Mouse (Mus musculus) lung, adult 18-20 months (tissue): ENCODE measurements around the gene Pex3.
"Not testable (repeated sequence)": the region's sequence is repeated elsewhere in the genome, so short reads cannot be mapped to it uniquely, and the experiment has no call there.

ENCODE experiments used
- DNase-seq, 2 experiments: peaks; one replicate each; pipeline ENCODE4 v3.0.0; 2022; ENCODE audit warnings: mixed read lengths in 2 of 2

Gene Pex3

DNA sequence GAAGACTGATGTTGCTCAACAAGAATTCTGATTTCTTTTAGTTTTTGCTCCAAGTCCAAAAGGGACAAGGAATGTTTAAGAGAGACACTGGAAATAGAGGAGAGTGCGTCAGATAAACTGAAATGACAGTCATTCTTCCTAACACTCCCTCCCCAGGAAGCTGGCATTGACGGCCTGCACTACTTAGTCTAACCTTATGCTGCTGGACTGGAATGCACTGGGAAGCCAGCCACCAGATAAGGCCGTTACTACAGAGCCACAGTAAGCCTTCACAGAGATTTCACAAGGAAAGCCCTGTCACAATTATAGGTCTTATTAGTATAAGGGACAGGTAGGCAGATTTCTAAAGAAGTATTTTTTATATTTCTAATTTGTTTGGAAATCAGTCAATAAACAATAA lies 18.2 kb downstream of the Pex3 start:
- DNase-seq = no peak

DNA sequence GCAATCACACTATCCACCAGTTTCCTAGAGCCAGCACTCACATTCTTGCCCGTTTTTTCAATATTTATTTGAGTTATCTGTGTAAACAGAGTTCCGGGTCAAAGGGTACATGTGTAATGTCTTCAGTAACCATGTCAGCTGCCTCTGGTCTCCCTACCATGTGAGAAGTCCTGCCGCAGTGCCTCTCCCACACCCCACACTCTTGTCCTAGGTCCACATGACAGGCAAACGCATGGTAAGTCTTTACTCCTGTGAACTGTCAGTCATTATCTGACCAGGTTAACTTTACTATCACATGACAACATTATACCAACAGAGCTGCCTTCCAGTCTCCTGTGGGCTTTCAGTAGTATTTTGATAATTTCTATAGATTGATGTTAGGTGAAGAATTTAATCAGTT lies 24.8 kb downstream of the Pex3 start:
- DNase-seq = no peak

DNA sequence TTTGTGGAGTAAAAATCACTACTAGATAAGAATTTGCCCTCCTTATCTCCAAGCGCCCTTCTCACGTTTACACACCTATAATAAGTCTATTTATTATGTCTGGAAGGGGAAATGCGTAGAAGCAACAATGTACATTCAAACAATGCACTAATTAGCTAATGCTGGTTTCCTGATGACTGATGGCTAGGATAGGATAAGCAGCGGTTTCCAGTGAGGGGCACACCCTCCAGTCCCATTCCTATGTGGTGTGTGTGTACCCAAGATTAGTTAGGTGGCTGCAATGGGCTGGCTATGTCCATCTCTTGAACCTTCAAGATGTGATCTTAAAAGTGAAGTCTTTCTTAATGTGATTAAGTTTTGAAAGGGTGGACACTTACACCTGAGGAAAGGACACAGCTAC lies 31.1 kb downstream of the Pex3 start:
- peak in 1 of 2 experiments; percentile 19 for DNase-seq

DNA sequence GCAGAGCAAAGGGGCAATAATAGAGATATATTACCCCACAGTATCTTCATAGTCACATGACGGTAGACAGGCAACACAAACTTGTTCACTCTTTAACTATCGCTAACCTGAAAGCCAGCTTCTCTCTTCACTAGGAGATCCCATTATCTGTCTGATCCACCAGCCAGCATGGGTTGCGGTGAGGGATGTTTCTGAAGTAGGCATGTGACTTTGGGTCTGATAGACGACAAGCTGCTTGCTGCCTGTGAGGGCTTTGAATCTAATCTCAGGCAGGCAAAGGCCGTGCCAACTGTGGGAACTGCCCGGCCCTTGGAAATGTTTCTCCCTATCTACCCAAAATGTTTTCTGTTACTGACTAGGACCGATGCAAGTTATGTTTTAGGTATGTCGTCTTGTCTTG lies 50.6 kb downstream of the Pex3 start:
- no peak for DNase-seq

DNA sequence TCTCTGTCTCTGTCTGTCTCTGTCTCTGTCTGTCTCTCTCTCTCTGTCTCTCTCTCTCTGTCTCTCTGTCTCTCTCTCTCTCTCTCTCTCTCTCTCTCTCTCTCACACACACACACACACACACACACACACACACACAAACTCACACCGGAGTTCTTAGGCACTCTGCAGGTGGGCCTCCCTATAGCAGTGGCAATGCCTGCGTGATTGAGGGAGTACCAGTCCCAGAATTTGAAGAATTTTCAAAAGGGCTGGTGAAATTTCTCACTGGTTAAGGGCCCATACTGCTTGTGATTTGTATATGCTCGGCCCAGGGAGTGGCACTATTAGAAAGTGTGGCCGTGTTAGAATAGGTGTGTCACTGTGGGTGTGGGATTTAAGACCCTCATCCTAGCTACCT lies 51.4 kb downstream of the Pex3 start:
- not testable (repeated sequence) for DNase-seq

DNA sequence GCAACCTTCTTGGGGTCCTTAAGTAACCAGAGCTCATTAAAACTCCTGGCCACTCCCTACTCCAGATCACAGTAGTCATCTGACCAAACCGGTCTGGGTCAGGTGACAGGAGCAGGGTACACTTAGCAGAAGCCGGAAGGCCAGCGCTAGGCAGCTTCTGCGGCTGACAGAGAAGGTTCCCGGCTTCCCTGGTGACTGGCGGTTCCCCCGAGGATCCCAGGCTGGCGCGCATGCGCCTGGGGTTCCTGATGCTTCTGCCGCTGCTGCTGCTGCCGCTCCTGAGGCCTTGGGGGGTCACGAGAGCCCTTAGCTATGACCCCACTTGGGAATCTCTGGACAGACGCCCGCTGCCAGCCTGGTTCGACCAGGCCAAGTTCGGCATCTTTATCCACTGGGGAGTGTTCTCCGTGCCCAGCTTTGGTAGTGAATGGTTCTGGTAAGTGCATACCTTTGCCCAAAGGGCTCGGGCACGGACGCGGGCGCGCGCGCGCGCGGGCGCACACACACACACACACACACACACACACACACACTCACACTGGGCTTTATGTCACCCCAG lies 51.9 kb downstream of the Pex3 start:
- DNase-seq = peak; percentile 92 to 95

DNA sequence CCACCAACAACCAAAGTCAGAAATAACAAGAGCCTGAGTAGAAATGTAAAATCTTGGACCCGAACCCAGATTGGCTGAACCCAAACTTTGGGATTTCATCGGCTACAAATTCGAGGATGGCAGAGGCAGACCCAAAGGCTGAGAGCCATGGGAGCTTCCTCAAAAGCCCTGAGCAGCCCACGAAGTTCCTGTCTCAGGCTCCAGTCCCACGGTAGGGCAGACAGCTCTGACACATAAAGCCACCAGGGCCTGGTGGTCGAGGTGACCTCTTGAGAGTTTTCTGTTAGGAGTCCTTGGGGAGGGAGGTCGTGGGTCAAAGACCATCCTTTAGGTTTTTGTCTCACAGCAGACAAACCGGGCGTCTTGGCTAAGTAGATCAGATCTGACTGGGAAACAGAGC lies 52.5 kb downstream of the Pex3 start:
- peak; percentile 9 to 13 for DNase-seq

DNA sequence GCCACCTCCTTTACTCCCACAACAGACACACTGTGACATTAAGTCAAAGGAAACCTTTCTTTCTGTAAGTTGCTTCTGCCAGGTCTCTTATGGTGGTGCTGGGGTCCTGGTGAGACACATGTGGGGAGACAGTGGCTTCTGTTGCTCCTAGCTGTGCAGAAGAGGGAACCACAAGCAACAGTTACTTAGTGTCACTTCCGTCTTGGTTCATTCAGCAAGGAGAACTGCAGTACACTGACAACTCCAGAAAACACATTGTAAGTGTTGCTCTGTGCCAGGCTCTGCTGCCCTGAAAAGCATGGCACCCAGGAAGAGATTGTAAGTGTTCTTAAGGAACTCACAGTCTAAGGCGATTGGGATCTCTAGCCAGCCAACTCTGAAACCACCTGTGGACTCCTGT lies 53.6 kb downstream of the Pex3 start, which contains the start of gene Fuca2:
Gene Fuca2, plus strand, starts transcription at position 210 of the 400 bp plus-strand sequence.
- DNase-seq = no peak

DNA sequence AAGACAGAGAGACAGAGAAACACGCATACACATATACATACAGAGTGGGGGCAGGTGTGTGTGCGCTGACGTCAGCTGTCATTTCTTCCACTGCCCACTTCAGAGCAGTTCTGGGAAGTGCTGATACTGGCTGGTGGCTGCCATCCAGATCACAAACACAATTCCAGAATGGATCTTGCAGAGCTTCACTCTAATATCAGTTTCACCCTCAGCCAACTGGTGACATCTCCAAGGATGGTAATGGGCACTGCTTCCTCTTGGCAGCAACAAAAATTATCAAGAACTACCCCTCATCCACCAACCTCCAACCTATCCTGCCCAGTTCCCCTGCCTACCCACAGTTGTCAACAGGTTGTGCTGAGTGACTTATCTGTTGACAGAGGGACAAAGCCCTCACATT lies 56.6 kb downstream of the Pex3 start:
- no peak for DNase-seq

DNA sequence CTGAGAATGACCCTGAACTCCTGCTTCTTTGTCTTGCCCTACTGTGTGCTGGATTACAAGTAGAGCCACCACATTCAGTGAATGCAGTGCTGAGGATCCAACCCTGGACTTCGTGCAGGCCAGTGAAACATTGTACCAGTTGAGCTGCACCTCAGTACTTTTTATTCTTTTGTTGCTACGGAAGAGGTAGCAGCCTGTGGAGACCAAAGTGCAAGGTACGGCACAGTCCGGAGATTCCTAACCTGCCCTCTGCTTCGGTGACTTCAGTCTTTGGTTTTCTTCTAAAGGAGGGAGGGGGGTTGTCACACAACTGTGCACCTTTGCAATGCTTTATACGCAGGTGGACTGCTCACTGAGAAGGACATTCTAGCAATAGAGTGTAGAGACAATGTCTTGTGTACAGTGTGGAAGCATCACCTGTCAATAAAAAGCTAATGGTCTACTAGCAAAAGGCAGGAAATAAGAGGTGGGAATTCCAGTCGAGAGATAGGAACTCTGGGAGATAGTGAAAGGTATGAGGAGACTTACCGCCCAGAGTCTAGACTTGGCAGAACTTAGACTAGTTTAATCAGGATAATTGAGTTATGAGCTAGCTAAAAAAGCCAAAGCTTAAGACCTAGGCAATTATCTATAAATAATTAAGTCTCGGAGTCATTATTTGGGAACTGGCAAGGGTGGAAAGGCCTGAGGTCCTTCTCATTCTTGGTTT lies 58.8 kb downstream of the Pex3 start:
- no peak for DNase-seq

DNA sequence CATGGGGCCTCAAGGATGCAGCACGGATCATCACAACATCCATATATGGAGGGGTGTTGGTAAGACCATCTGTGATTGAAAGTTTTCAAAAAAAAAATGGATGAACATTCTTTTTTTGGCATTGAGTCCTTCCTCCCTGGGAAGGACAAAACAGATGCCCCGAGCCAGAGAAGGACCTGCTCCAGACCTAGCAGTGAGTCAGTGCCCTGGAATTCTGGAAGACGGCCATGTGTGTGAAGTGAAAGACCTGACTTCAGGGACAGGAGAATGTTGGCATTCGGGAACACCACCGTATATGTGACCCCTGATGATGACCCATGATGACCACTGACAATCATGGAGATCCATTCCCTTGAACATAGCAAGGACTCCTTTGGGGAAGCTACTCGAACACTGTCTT lies 63.3 kb downstream of the Pex3 start:
- no peak for DNase-seq

DNA sequence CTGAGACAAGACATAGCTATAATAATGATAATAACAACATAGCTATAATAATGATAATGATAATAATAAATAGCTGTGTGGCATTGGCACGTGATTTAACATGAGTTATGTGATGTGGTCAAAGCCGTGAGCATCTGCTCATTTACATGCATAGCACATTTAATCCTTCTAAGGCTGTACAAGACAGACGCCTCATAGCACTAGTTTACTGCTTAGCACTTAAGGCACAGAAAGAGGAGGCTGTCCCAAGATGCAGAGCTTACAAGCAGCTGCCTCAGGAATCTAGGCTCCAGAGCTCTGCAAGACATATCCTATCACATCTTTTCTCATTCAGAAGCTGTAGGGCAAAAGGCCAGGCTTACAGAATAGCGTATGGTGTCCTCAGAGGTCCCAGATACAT lies 67.0 kb downstream of the Pex3 start:
- no peak for DNase-seq

DNA sequence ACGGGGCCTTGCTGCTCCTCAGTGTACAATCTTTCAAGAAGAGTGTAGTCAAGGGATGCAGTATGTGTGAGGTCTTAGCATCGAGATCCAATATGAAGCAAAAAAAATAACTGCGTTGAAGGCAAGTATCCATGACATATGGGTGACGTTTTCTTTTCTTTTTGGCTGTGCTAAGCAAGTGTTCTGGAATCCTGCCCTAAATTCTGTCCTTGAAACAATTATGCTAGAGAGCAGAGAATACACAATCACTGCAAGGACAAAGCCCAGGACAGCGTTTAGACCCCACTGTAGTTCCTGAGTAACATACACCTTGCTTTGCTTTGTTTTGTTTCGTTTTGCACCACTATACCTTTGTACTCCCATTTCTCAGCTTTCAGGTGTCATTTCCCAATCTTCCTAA lies 73.6 kb downstream of the Pex3 start:
- DNase-seq = no peak

DNA sequence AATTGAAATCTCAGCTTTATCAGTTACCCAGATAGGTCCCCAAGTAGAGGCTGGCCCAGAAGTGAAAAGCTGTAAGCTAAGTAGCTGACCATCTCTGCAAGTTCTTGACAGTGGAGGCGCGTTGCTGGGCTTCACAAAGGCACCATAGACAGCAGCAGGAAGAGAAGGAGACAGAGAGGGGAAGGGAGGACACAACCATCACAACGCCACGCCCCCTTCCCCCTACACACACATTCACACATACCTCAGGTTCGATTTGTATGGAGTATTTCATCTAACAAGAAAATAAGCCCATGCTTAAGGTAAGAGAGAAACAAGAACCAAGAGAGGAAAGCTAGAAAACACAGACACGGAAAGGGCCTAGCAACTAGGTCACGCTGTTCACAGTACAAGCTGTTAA lies 77.8 kb downstream of the Pex3 start:
- DNase-seq = no peak

DNA sequence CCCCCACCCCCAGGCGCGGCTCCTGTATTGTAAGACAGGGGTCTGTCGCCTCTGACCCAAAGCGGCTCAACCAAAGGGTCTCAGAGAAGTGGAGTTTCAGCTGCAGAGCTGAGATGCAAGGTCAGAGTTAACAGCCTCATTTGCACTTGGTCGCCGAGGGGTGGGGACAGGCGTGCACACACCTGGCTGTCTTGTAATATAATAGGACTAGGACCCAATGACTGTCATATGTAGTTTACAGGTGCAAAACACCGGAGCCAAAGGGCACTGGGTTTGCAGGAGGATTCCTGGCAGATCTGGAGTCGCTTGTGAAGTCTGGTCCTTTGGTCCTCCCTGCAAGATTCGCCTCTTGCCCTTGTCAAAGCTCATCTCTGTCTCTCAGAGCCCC lies 78.4 kb downstream of the Pex3 start:
- no peak for DNase-seq
